Mouse (Mus musculus) liver, embryonic 14.5 days (tissue): ENCODE data around the gene Fer1l4. TPM values are rescaled to one million over a fixed set of nuclear protein-coding genes. Genes with fewer than 3 reads are reported as not detected.

Source experiments
- ATAC-seq: fragments of 200-750 bp; cut with Nextera tagmentation; 2 replicates; pipeline ENCODE4 v1.8.0; 2017; ENCODE audit warnings: moderate number of reproducible peaks, mild to moderate bottlenecking, moderate library complexity; ENCODE audit not compliant: insufficient read depth
- DNase-seq, 3 experiments: peaks; one replicate each; pipeline ENCODE4 v3.0.0-alpha.2; 2012 to 2013; ENCODE audit warnings: low read depth in 3 of 3, low spot score in 3 of 3
- H3K27ac ChIP-seq: fragments of 300-500 bp; sonication (generic); 2 replicates; pipeline ENCODE4 v1.5.1; 2014; ENCODE audit warnings: moderate library complexity, mild to moderate bottlenecking, control low read depth, inconsistent platforms
- H3K27me3 ChIP-seq: fragments of 300-500 bp; sonication (generic); 2 replicates; pipeline ENCODE4 v1.6.1; 2014; ENCODE audit warnings: mild to moderate bottlenecking, low read length, moderate library complexity; ENCODE audit not compliant: control insufficient read depth, insufficient read depth
- H3K36me3 ChIP-seq: fragments of 300-500 bp; sonication (generic); replicated peaks from 2 replicates; pipeline ENCODE4 v1.6.1; 2014; ENCODE audit warnings: low read depth; ENCODE audit not compliant: control insufficient read depth, insufficient read depth
- H3K4me1 ChIP-seq, 2 experiments: fragments of 200-500 bp in 1 of 2; fragments of 300-500 bp in 1 of 2; sonication (generic) in 1 of 2; replicated peaks; 2 replicates each; pipeline ENCODE4 v1.6.1; 2012 to 2014; ENCODE audit warnings: antibody characterized with exemption in 1 of 2, inconsistent platforms in 1 of 2, low read length in 1 of 2; ENCODE audit not compliant: control insufficient read depth in 2 of 2, insufficient read depth in 2 of 2
- H3K4me2 ChIP-seq: fragments of 300-500 bp; sonication (generic); 2 replicates; pipeline ENCODE4 v1.6.1; 2014; ENCODE audit warnings: low read depth, mild to moderate bottlenecking, control low read depth, moderate library complexity
- H3K4me3 ChIP-seq, 2 experiments: fragments of 200-500 bp in 1 of 2; fragments of 300-500 bp in 1 of 2; sonication (generic) in 1 of 2; 2 replicates each; pipeline ENCODE4 v1.5.1; 2012 to 2014; ENCODE audit warnings: low read depth in 2 of 2, low read length in 2 of 2, mild to moderate bottlenecking in 2 of 2, control low read depth in 1 of 2, inconsistent platforms in 1 of 2, moderate library complexity in 1 of 2; ENCODE audit not compliant: insufficient read depth in 1 of 2
- H3K9ac ChIP-seq: fragments of 300-500 bp; sonication (generic); replicated peaks from 2 replicates; pipeline ENCODE4 v1.6.1; 2014; ENCODE audit warnings: mild to moderate bottlenecking, control low read depth, moderate library complexity
- H3K9me3 ChIP-seq: fragments of 300-500 bp; sonication (generic); 2 replicates; pipeline ENCODE4 v1.6.1; 2016; ENCODE audit warnings: low read length, mixed read lengths; ENCODE audit not compliant: control insufficient read depth
- CTCF ChIP-seq: IDR thresholded peaks from 2 replicates; pipeline ENCODE4 v1.5.1; 2016; ENCODE audit warnings: antibody characterized with exemption, low read depth, control low read depth
- EP300 ChIP-seq: IDR thresholded peaks from 2 replicates; pipeline ENCODE4 v1.6.1; 2016; ENCODE audit warnings: antibody characterized with exemption, low read depth
- WGBS: fragments of 180-500 bp; shearing (Covaris S2); extraction: QIAGEN DNeasy Blood & Tissue Kit; methylation state at CpG from one replicate; pipeline ENCODE4 v1.1.7; 2014; ENCODE audit not compliant: insufficient replicate concordance; 5-methylcytosine and 5-hydroxymethylcytosine counted together
- polyA plus RNA-seq, 2 experiments: library from polyadenylated mRNA; depleted of rRNA in 1 of 2; stranded (reverse) in 1 of 2; unstranded in 1 of 2; fragments of >200 nt; fragmentation: Nextera tagmentation in 1 of 2; extraction: Ambion mirVana in 1 of 2; gene quantifications; 2 replicates each; pipeline versions ENCODE4 v1.2.1 to v1.2.3; 2012 to 2014

Fer1l4 gene
- polyA plus RNA-seq, 2 experiments = not detected

DNA sequence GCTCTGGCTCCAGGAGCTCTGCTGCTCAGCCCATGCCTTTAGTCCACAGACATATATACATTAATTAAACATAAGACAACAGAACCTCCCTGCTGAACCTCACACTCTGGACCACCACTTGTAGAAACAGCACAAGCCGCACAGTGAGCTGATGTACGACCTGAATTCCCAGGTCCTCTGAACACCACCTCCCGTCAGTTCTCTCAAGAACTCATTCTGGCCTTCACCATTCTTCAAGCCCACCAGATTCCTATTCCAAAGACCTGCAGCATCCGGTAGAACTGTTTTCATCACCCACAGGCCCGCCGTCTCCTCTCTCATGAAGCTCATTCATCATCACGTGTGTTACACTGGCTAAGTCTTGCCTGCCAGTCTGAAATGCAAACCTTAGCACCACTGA, 27.6 kb upstream of the Fer1l4 start:
- H3K4me3 ChIP-seq = no peak overlapping the region
- WGBS = 85% methylated on average over 7 of the region's 7 CpGs
- no peaks in the 10 kb centered on the region for H3K27me3 ChIP-seq
- H3K4me2 ChIP-seq = no peak overlapping the region
- DNase-seq (no peak), ATAC-seq (no peak)
- H3K9me3 ChIP-seq = no peaks in the 10 kb centered on the region
- peaks cover 4 to 5% of the 10 kb centered on the region in 2 experiments; a peak in 2 of 4 replicates for H3K4me1 ChIP-seq
- peaks cover 28% of the 10 kb centered on the region for H3K36me3 ChIP-seq
- TF ChIP-seq EP300 (no peak), CTCF (no peak)
- no peak overlapping the region for H3K9ac ChIP-seq
- H3K27ac ChIP-seq = no peak overlapping the region

DNA sequence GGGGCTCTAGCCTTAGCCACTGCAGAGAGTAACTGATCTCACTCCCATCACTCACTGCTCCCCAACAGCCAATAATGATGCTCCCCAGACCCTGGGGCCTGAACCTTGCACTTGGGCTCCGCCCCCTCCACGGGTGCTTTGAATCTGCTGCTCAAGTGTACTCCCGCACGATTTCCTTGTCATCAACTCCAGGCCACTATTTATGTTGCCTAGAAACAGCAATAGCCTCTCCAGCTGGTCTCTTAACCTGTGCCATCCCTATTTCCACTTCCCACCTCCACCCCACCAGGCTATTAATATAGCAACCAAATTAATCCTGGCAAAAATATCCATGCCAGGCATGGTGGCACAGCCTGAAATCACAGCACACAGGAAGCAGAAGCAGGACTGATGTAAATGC, 26.9 kb upstream of the Fer1l4 start:
- peaks cover 4 to 5% of the 10 kb centered on the region in 2 experiments; a peak in 2 of 4 replicates for H3K4me1 ChIP-seq
- H3K4me2 ChIP-seq = no peak overlapping the region
- peaks cover 30% of the 10 kb centered on the region for H3K36me3 ChIP-seq
- no peaks in the 10 kb centered on the region for H3K9me3 ChIP-seq
- TF ChIP-seq CTCF = no peak
- TF ChIP-seq EP300 = no peak
- DNase-seq (no peak), ATAC-seq (no peak)
- no peaks in the 10 kb centered on the region for H3K27me3 ChIP-seq
- H3K9ac ChIP-seq = no peak overlapping the region
- H3K27ac ChIP-seq = no peak overlapping the region
- no peak overlapping the region for H3K4me3 ChIP-seq
- 65% methylated on average over 4 of the region's 4 CpGs for WGBS

DNA sequence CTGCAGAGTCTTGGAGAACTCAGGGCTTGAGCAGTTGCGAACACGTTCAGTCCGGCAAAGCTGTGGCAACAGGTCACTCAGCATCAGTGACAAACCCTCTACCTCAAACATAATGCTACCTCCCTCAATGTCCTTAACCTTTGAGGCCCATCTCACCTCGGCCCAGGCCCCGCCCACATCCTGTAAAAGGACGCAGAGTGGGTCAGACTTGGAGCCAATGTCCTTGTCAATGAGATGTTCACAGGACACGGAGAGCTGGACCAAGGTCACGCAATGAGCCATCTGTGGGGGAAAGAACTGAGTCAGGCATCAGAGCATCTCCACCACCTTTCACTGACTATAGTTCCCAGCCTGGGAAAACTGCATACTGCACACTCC, 26.4 kb upstream of the Fer1l4 start:
- Histone ChIP-seq H3K27me3 (no peaks in the 10 kb centered on the region), H3K4me2 (no peak overlapping the region), H3K9me3 (no peaks in the 10 kb centered on the region), H3K4me3 (no peak overlapping the region), H3K27ac (no peak overlapping the region), H3K9ac (no peak overlapping the region), H3K4me1 (peaks cover 4 to 5% of the 10 kb centered on the region in 2 experiments; a peak in 2 of 4 replicates), H3K36me3 (peaks cover 32% of the 10 kb centered on the region)
- DNase-seq (no peak), ATAC-seq (no peak)
- WGBS = 77% methylated on average over 8 of the region's 8 CpGs
- TF ChIP-seq EP300 (no peak), CTCF (no peak)

DNA sequence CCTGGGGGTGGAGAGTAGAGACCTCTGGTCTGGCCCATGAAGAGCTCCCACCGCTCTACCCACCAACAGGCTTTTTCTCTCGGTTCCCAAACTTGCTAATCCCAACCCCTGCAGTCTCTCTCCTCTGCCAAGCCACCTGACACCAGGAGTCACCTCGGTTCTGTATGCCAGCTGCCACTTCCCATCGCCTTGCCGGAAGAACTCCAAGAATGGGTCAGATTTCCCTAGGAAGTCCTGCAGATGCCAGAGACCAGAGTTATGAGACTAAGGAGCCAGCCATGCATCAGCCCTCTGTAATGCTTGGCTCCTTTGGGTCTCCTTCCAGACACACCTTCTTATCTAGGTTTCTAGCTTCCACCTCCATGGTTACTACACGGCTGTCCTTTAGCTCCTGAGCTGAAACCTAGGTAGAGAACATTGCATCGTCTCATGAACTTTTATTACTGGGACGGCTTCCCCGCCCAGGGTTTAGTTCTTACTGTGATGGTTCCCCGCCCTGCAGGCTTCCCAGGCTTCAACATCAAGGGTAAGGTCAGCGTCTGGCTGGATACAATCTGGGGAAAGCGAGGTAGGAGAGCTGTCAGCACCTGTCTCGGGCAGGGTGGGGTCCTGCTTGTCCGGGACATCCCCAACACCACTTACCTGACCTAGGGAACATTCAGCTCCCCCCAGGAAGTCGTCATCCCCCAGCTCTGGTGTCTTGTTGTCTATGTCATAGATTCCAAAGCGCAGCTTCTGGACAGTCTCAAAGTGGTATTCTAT, 25.9 kb upstream of the Fer1l4 start:
- H3K9ac ChIP-seq = no peak overlapping the region
- no peak overlapping the region for H3K4me2 ChIP-seq
- peaks cover 4 to 5% of the 10 kb centered on the region in 2 experiments; a peak in 2 of 4 replicates for H3K4me1 ChIP-seq
- H3K36me3 ChIP-seq = peaks cover 38% of the 10 kb centered on the region
- H3K27ac ChIP-seq = no peak overlapping the region
- H3K4me3 ChIP-seq = no peak overlapping the region
- no peaks in the 10 kb centered on the region for H3K9me3 ChIP-seq
- no peak for TF ChIP-seq EP300
- TF ChIP-seq CTCF = no peak
- ATAC-seq (no peak), DNase-seq (no peak)
- no peaks in the 10 kb centered on the region for H3K27me3 ChIP-seq
- WGBS = 82% methylated on average over 16 of the region's 16 CpGs

DNA sequence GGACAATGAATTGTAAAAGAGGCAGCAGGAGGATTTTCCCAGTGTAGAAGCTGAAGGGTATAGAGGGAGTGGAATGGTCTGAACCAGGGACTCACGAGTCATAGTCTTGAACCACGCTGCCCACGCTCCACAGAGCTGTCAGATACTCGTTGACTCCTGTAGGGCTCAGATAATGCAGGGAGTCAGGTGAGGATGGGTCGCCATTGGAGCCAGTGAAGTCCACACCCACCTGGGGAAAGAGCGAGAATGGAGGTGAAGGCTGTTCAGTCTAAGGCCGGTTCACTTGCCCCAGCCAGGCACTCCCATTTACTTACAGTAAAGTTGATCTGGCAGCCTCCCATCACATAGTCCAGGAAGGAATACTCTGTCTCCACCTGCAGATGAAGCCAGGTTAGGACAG, 24.7 kb upstream of the Fer1l4 start:
- no peaks in the 10 kb centered on the region for H3K4me1 ChIP-seq
- H3K27me3 ChIP-seq = no peaks in the 10 kb centered on the region
- ATAC-seq = no peak
- no peak overlapping the region for H3K27ac ChIP-seq
- whole genome bisulfite sequencing = 75% methylated on average over 7 of the region's 7 CpGs
- DNase-seq = no peak
- H3K9me3 ChIP-seq = no peaks in the 10 kb centered on the region
- H3K4me2 ChIP-seq = no peak overlapping the region
- H3K36me3 ChIP-seq = peaks cover 45% of the 10 kb centered on the region
- H3K4me3 ChIP-seq = no peak overlapping the region
- TF ChIP-seq EP300 = no peak
- no peak for TF ChIP-seq CTCF
- no peak overlapping the region for H3K9ac ChIP-seq
